Mouse (Mus musculus): ENCODE results near the gene Mrap. TPM values are rescaled to one million over a fixed set of nuclear protein-coding genes. Genes with fewer than 3 reads are reported as not detected.

Gene Mrap
- polyA plus RNA-seq, 1 experiment from 2014 or later: 26.3 TPM

DNA sequence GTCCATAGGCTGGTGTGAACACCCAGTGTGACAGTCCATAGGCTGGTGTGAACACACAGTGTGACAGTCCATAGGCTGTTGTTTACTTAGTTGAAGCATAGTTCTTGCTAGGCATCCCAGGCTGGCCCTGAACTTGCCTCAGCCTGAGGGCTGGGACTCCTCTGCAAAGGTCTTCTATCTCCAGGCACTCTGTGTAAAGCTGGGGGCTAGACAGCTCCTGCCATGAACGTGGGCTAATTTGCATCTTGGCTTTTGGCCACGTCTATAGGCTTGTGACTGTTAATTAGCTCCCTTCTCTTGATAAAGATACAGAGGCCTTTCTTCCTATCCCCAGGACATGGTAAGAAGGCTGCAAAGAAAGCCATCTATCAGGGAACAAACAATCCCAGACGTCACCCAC lies 21.3 kb downstream of the Mrap start:
- Histone ChIP-seq H3K27ac (ENCODE audit: poor library complexity, severe bottlenecking) (no peak overlapping the region), H3K27me3 (replicated peaks) (no peaks in the 10 kb centered on the region), H3K4me2 (no peak overlapping the region), H3K9ac (no peak overlapping the region), H3K4me3 (no peak overlapping the region), H3K9me3 (replicated peaks) (0 out of 2 replicates have a peak, but pooled peaks cover 3% of the 10 kb centered on the region), H3K4me1 (replicated peaks) (peaks cover 16% of the 10 kb centered on the region), H3K36me3 (peaks cover 61% of the 10 kb centered on the region)
- WGBS: 70% methylated on average over 3 of the region's 3 CpGs
- ATAC-seq (ENCODE audit: insufficient number of reproducible peaks, low FRiP score): no peak

DNA sequence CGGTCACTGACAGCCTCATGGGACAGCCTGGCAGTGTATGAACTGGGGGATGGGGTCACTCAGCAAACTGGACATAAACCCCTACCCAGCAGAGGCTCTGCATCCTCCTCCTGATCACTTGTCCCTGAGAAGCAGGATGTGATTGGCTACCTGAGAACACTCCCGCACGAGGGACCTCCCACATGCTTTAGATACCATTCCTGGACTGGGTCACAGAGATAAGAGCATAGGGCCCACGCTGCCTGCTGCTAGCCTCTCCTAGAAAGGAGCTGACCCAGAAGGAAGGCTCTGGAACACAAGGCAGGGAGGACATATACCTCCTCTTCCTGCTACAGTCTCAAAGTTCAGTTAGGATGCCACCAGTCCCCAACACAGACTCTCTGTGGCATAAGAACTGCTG lies 22.5 kb downstream of the Mrap start:
- Histone ChIP-seq H3K36me3 (peaks cover 58% of the 10 kb centered on the region), H3K27me3 (replicated peaks) (no peaks in the 10 kb centered on the region), H3K4me2 (no peak overlapping the region), H3K4me3 (no peak overlapping the region), H3K9ac (no peak overlapping the region), H3K27ac (ENCODE audit: poor library complexity, severe bottlenecking) (no peak overlapping the region), H3K4me1 (replicated peaks) (peaks cover 16% of the 10 kb centered on the region), H3K9me3 (replicated peaks) (0 out of 2 replicates have a peak, but pooled peaks cover 3% of the 10 kb centered on the region)
- ATAC-seq (ENCODE audit: insufficient number of reproducible peaks, low FRiP score): peak; percentile 88
- WGBS: 5% methylated on average over 4 of the region's 4 CpGs

DNA sequence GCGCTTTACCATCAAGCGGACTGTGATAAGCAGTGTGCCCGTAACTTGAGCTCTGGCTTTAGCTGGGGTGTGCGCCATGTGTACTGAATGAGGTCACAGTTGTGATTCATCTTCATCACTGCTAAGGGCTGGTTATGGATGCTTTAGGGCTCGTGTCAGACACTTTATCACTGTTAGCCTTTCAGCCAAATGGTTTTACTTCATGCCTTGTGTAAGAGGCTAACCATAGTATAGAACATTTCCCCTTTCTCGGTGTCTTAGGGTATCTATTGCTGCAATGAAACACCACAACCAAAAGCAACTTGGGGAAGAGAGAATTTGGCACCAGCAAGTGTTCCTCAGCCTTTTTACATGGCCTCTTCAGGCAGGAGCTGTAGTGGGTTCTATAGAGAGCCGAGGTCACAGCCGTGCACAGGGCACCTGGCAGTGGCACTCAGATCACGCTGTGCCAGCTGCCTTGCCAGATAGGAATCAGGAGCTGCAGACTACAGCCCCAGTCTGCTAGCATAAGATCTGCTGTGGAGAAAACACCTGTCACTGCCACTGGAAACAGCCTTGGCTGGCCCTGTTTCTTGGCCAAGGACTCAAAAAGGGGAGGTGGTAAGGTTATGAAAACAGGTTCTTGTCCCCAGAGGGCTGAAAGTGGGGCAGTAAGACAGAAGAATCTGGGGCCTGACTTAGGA lies 27.3 kb downstream of the Mrap start:
- no peak for ATAC-seq (ENCODE audit: insufficient number of reproducible peaks, low FRiP score)
- H3K4me3 ChIP-seq: no peak overlapping the region
- 80% methylated on average over 9 of the region's 9 CpGs for WGBS
- H3K9ac ChIP-seq: no peak overlapping the region
- H3K4me1 ChIP-seq (replicated peaks): peaks cover 10% of the 10 kb centered on the region
- H3K9me3 ChIP-seq (replicated peaks): 0 out of 2 replicates have a peak, but pooled peaks cover 3% of the 10 kb centered on the region
- H3K27ac ChIP-seq (ENCODE audit: poor library complexity, severe bottlenecking): no peak overlapping the region
- H3K4me2 ChIP-seq: no peak overlapping the region
- H3K36me3 ChIP-seq: peaks cover 68% of the 10 kb centered on the region
- H3K27me3 ChIP-seq (replicated peaks): no peaks in the 10 kb centered on the region

DNA sequence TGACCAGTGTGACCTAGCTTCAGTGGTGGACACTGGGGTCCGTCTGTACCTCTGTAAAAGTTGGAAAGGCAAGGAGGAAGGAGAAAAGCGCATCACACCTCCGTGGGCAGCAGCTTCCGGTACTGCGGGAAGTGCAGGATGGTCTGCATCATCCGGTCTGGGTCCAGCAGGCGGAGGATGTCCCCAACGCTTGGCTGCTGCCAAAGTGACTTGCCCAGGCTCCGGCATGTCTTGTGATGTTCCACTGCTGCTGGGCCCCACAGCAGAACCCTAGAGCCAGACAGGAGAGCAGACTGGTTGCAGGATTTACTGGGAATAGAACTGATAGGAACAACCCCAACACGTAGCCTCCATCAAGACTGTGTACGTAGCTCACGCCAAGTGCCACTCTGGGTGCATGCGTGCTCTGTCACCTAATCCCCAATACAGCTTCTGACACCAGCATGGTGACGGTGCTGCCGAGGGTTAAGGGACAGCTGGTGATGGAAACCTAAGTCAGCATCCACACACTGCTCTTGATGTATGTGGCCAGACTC lies 29.0 kb downstream of the Mrap start:
- 0 out of 2 replicates have a peak, but pooled peaks cover 3% of the 10 kb centered on the region for H3K9me3 ChIP-seq (replicated peaks)
- H3K36me3 ChIP-seq: peaks cover 82% of the 10 kb centered on the region
- H3K27ac ChIP-seq (ENCODE audit: poor library complexity, severe bottlenecking): no peak overlapping the region
- H3K4me3 ChIP-seq: no peak overlapping the region
- no peak for ATAC-seq (ENCODE audit: insufficient number of reproducible peaks, low FRiP score)
- H3K27me3 ChIP-seq (replicated peaks): no peaks in the 10 kb centered on the region
- no peak overlapping the region for H3K4me2 ChIP-seq
- H3K9ac ChIP-seq: no peak overlapping the region
- no peaks in the 10 kb centered on the region for H3K4me1 ChIP-seq (replicated peaks)
- 92% methylated on average over 15 of the region's 15 CpGs for WGBS

DNA sequence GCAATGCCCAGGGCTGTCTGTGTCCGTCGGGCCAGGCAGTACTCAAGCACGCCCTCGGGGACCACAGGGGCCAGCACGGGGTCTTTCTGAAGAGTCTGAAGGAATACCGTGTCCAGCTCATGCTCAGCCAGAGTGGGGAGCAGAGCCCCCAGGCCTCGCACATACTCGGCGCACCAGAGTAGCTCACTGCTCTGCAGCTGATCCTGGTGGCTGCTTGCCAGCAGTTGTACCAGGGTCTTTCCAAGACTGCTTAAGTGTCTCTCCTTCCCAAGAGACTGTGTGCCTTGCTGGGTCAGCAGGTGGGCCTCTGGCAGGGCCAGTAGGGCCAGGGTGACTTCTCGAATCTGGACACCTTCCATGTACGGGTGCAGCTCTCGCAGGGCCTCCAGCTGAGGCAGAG lies 36.2 kb downstream of the Mrap start:
- no peak overlapping the region for H3K27ac ChIP-seq (ENCODE audit: poor library complexity, severe bottlenecking)
- 88% methylated on average over 12 of the region's 12 CpGs for WGBS
- no peak overlapping the region for H3K9ac ChIP-seq
- peaks cover 96% of the 10 kb centered on the region for H3K36me3 ChIP-seq
- H3K4me2 ChIP-seq: no peak overlapping the region
- H3K9me3 ChIP-seq (replicated peaks): no peaks in the 10 kb centered on the region
- H3K27me3 ChIP-seq (replicated peaks): no peaks in the 10 kb centered on the region
- ATAC-seq (ENCODE audit: insufficient number of reproducible peaks, low FRiP score): no peak
- peaks cover 6% of the 10 kb centered on the region; the same call in 1 of the 2 replicates for H3K4me1 ChIP-seq (replicated peaks)
- H3K4me3 ChIP-seq: no peak overlapping the region

DNA sequence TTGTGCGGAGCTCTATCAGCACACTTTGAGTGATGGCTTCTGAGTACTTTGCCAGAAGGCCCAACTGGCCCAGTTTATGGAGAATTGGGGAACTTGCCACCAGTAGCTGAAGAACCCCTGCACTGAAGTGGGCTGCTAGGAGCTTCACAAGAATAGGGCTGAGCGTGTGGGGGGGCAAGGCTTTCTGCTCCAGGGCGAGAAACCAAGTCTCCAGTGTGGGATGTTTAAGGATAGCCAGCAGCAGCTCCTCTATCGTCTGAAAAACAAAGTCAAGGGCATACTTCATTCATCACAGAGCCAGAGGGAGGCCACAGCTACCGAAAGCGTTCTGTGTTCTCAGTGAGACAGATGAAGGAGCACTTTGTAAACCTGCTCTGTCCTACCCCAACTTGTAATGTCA lies 36.6 kb downstream of the Mrap start:
- Histone ChIP-seq H3K27ac (ENCODE audit: poor library complexity, severe bottlenecking) (no peak overlapping the region), H3K4me3 (no peak overlapping the region), H3K9me3 (replicated peaks) (no peaks in the 10 kb centered on the region), H3K27me3 (replicated peaks) (no peaks in the 10 kb centered on the region), H3K9ac (no peak overlapping the region), H3K36me3 (peaks cover 96% of the 10 kb centered on the region), H3K4me1 (replicated peaks) (peaks cover 6% of the 10 kb centered on the region; the same call in 1 of the 2 replicates), H3K4me2 (no peak overlapping the region)
- ATAC-seq (ENCODE audit: insufficient number of reproducible peaks, low FRiP score): no peak
- WGBS: 74% methylated on average over 6 of the region's 6 CpGs

DNA sequence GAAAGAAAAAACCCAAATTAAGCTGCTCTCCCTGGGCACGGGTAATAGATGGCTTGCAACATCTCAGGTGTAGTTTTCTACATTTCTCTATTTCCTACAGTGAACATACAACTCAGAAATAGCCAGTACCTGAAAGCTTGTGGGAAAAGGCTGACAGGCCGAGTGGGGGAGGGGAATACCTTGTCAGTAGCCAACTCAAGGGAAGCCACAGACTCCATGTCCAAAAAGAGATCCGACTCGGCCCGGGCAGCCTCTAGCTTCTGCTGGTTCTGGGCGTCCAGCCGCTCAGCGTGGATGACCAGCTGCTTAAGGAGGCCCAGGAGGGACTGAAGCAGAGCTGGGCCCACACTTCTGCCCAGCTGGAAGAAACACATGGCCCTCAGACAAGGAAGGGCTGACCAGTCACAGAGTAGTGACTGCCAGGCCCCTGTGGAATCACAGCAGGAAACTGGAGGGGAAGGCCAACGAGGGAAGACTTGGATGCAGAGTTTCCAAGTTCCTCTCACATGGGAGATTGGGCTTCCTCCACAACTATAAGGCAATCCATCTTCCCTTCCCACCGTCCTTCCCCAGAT lies 38.0 kb downstream of the Mrap start:
- Histone ChIP-seq H3K27me3 (replicated peaks) (no peaks in the 10 kb centered on the region; the same call in 1 of the 2 replicates), H3K4me3 (no peak overlapping the region), H3K36me3 (peaks cover 98% of the 10 kb centered on the region), H3K9ac (no peak overlapping the region), H3K9me3 (replicated peaks) (no peaks in the 10 kb centered on the region), H3K4me1 (replicated peaks) (peaks cover 6% of the 10 kb centered on the region; the same call in 1 of the 2 replicates), H3K4me2 (no peak overlapping the region), H3K27ac (ENCODE audit: poor library complexity, severe bottlenecking) (no peak overlapping the region)
- 79% methylated on average over 10 of the region's 10 CpGs for whole genome bisulfite sequencing
- no peak for ATAC-seq (ENCODE audit: insufficient number of reproducible peaks, low FRiP score)

DNA sequence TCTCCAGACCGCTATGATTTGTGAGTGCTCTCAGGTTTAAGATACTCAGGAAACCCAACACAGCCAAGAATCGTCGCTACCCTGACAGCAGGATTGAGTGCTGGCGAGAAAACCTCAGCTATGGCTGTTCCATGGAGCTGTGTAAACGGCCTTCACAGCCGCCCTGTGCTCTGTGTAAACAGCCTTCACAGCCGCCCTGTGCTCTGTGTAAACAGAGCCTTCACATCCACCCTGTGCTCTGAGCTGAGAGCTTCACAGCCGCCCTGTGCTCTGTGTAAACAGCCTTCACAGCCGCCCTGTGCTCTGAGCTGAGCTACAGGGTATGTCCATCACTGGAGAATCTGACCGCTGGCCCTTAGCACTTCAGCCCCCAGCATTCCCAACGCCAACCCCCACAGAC lies 41.8 kb downstream of the Mrap start:
- ATAC-seq (ENCODE audit: insufficient number of reproducible peaks, low FRiP score): no peak
- Histone ChIP-seq H3K9me3 (replicated peaks) (no peaks in the 10 kb centered on the region), H3K27me3 (replicated peaks) (no peaks in the 10 kb centered on the region; the same call in 1 of the 2 replicates), H3K4me3 (no peak overlapping the region), H3K9ac (no peak overlapping the region), H3K4me1 (replicated peaks) (peaks cover 16% of the 10 kb centered on the region), H3K4me2 (no peak overlapping the region), H3K36me3 (peaks cover 86% of the 10 kb centered on the region), H3K27ac (ENCODE audit: poor library complexity, severe bottlenecking) (no peak overlapping the region)
- 66% methylated on average over 11 of the region's 11 CpGs for WGBS

DNA sequence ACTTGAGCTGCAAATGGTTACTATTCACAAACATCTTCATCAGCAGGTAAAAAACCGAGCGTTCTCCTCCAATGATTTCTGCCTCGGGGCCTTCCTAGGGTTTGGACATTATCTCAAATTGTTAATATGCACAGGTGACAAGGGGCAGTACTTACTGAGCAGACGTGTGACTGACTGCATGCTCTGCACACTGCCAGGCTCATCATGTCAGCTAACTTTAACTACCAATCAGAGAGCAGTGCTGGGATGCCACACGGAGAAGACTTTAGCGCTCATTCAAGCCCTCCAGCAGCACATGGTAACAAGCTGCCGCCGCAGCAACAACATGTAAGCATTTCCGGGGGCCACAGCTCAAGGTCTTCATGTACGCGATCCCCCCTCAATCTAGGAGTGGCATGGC lies 45.3 kb downstream of the Mrap start:
- peak overlapping the region; percentile 73 for H3K27ac ChIP-seq (ENCODE audit: poor library complexity, severe bottlenecking)
- no peaks in the 10 kb centered on the region for H3K9me3 ChIP-seq (replicated peaks)
- WGBS: 65% methylated on average over 11 of the region's 11 CpGs
- no peak overlapping the region for H3K4me3 ChIP-seq
- H3K4me2 ChIP-seq: peak overlapping the region; percentile 28
- ATAC-seq (ENCODE audit: insufficient number of reproducible peaks, low FRiP score): peak; percentile 49; the same call in 1 of the 2 replicates
- H3K9ac ChIP-seq: no peak overlapping the region
- peaks cover 82% of the 10 kb centered on the region for H3K36me3 ChIP-seq
- H3K4me1 ChIP-seq (replicated peaks): peaks cover 28% of the 10 kb centered on the region
- no peaks in the 10 kb centered on the region; the same call in 1 of the 2 replicates for H3K27me3 ChIP-seq (replicated peaks)

DNA sequence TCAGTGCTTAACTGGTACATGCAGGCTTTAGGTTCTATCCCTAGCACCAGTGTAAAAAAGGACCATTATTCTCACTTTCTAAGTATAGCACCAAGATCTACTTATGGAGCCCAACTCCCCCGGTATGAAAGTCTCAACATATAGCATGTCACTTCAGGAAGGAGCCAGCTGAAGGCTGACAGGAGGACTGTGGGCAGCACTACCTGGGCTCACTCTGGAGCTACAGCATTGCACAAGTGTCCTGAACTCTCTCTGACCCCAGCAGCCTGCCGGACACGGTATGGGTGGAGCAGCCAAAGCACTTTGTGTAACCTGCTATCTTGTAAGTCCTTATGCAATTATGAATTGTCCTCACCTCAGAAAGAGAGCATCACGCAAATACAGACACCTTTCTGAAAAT lies 47.2 kb downstream of the Mrap start:
- Histone ChIP-seq H3K27me3 (replicated peaks) (no peaks in the 10 kb centered on the region), H3K27ac (ENCODE audit: poor library complexity, severe bottlenecking) (peak overlapping the region; percentile 25; the same call in 1 of the 2 replicates), H3K9me3 (replicated peaks) (no peaks in the 10 kb centered on the region), H3K9ac (no peak overlapping the region), H3K4me3 (no peak overlapping the region), H3K36me3 (peaks cover 82% of the 10 kb centered on the region), H3K4me1 (replicated peaks) (peaks cover 28% of the 10 kb centered on the region), H3K4me2 (no peak overlapping the region)
- 50% methylated on average over 4 of the region's 4 CpGs for whole genome bisulfite sequencing
- ATAC-seq (ENCODE audit: insufficient number of reproducible peaks, low FRiP score): 0 out of 2 replicates have a peak, but pooled peaks have one; percentile 15

DNA sequence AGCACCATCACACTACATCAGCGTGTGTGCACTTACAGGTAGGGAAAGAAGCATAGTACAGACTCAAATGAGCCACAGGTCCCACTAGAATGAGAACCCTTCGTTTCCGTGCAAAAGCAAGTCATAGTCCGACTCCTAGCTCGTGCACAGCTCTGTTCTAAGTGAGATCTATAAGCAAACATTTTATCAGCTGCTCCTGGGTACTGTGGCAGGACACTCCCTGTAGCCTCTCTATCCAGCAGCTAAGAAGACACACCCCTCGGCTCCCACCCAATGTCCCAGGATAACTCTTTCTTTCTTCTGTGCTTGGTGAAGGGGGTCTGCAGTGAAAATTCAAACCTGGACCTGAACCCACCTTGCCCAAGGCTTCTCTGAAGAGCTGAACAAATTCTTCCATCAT lies 50.6 kb downstream of the Mrap start:
- H3K27ac ChIP-seq (ENCODE audit: poor library complexity, severe bottlenecking): no peak overlapping the region
- 86% methylated on average over 6 of the region's 6 CpGs for WGBS
- no peaks in the 10 kb centered on the region for H3K27me3 ChIP-seq (replicated peaks)
- no peak overlapping the region for H3K4me3 ChIP-seq
- ATAC-seq (ENCODE audit: insufficient number of reproducible peaks, low FRiP score): no peak
- peaks cover 91% of the 10 kb centered on the region for H3K36me3 ChIP-seq
- H3K9ac ChIP-seq: no peak overlapping the region
- peaks cover 26% of the 10 kb centered on the region for H3K4me1 ChIP-seq (replicated peaks)
- H3K9me3 ChIP-seq (replicated peaks): no peaks in the 10 kb centered on the region
- H3K4me2 ChIP-seq: no peak overlapping the region
